Mouse (Mus musculus): ENCODE data around the gene Umodl1. TPM values are rescaled to one million over a fixed set of nuclear protein-coding genes. Genes with fewer than 3 reads are reported as not detected.

Gene Umodl1
- polyA plus RNA-seq, 1 experiment from 2014 or later: not detected

DNA sequence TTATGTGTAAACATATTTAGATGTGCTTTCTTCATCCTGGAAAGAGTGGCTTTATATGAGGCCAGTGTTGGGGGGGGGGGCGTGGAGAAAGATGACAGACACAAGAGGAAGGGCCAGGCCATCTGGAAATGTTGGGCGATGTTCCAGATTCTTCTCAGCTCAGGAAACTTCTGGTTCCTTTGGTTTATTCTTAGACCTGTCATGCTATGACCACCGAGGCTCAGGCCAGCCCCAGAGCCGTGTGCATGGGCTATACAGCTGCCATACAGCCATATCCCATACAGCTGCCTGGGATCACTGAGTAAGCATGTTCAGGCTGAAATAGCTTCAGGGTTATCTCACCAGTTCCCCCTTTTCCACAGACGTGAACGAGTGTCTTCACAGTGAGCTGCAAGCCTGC is 18.9 kb downstream of the Umodl1 start:
- no peak for DNase-seq (ENCODE audit: low spot score)
- ATAC-seq (ENCODE audit: insufficient read depth, low FRiP score, low TSS enrichment): no peak
- H3K9ac ChIP-seq (ENCODE audit: low read length): no peak overlapping the region
- no peaks in the 10 kb centered on the region for H3K9me3 ChIP-seq (ENCODE audit: control insufficient read depth, low read length)
- WGBS: 81% methylated on average over 6 of the region's 6 CpGs
- H3K4me2 ChIP-seq (ENCODE audit: low read depth): no peak overlapping the region
- H3K36me3 ChIP-seq (ENCODE audit: control insufficient read depth, insufficient read depth, low read length): no peaks in the 10 kb centered on the region
- H3K4me1 ChIP-seq (ENCODE audit: control insufficient read depth, insufficient read depth, low read length): no peaks in the 10 kb centered on the region
- no peak overlapping the region for H3K27ac ChIP-seq (ENCODE audit: low read depth, low read length)
- H3K27me3 ChIP-seq (ENCODE audit: control insufficient read depth, insufficient read depth, low read length): no peaks in the 10 kb centered on the region
- no peak overlapping the region for H3K4me3 ChIP-seq (ENCODE audit: low read depth, low read length)

DNA sequence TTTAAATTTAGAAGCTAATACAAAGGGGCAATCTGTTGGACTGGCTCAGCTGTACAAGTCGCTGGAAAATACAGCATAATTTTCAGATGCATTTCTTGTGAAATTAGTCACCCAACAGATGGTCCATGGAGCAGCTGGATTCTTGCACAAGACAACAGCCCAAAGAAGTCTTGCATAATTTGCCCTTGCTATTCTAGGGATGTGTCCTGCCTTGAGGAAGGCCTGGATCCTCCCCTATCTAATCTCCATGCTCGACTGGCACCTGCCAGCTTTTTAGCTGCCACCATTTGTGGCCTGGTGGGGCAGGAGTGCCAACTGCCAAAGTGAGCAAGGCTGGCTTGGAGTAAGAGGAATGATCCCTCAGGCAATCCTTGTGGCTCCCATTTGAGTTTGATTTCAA is 22.9 kb downstream of the Umodl1 start:
- no peaks in the 10 kb centered on the region for H3K36me3 ChIP-seq (ENCODE audit: control insufficient read depth, insufficient read depth, low read length)
- H3K9me3 ChIP-seq (ENCODE audit: control insufficient read depth, low read length): no peaks in the 10 kb centered on the region
- no peak overlapping the region for H3K4me2 ChIP-seq (ENCODE audit: low read depth)
- DNase-seq (ENCODE audit: low spot score) (no peak), ATAC-seq (ENCODE audit: insufficient read depth, low FRiP score, low TSS enrichment) (no peak)
- WGBS: 92% methylated on average over 2 of the region's 2 CpGs
- H3K4me3 ChIP-seq (ENCODE audit: low read depth, low read length): no peak overlapping the region
- no peaks in the 10 kb centered on the region for H3K27me3 ChIP-seq (ENCODE audit: control insufficient read depth, insufficient read depth, low read length)
- no peak overlapping the region for H3K9ac ChIP-seq (ENCODE audit: low read length)
- no peaks in the 10 kb centered on the region for H3K4me1 ChIP-seq (ENCODE audit: control insufficient read depth, insufficient read depth, low read length)
- no peak overlapping the region for H3K27ac ChIP-seq (ENCODE audit: low read depth, low read length)

DNA sequence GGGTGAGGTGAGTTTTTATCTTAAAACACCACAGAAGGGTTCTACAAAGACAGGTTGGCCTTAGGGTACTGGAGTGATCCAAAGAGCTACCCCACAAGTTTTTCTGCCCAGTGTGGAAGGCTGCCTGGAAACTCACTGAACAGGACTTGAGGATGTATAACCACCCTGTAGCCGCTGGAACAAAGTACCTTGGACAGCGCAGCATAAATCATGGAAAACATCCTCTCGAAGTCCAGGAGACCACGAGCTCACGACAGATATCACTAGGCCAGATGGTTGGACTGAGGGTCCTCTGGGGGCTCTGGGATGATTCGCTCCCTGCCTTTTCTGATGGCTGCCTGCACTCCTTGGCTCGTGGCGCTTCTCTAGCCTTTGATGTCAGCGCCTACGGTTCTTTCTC is 24.1 kb downstream of the Umodl1 start:
- WGBS: 66% methylated on average over 10 of the region's 10 CpGs
- DNase-seq (ENCODE audit: low spot score): no peak
- H3K27ac ChIP-seq (ENCODE audit: low read depth, low read length): no peak overlapping the region

DNA sequence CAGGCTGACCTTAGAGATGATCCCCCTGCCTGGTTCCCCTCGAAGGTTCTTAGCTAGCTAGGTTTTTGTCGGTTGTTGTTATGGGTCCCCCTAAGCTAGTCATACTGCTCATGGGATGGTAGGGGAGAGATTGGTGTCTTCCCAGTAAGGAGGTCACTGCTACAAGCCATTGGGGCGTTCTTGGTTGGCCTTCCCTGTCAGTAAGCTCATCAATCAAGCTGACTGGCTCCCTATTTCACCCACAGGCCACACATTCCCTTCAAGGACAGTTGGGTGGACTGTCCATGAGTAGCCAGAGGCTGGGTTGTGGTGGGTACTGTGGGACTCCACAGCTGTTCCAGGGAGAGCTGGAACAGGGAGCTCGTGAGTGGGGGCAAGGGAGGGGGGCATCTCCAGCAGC is 29.1 kb downstream of the Umodl1 start:
- Histone ChIP-seq H3K36me3 (ENCODE audit: control insufficient read depth, insufficient read depth, low read length) (no peaks in the 10 kb centered on the region), H3K4me2 (ENCODE audit: low read depth) (no peak overlapping the region), H3K4me3 (ENCODE audit: low read depth, low read length) (no peak overlapping the region), H3K9me3 (ENCODE audit: control insufficient read depth, low read length) (no peaks in the 10 kb centered on the region), H3K27ac (ENCODE audit: low read depth, low read length) (no peak overlapping the region), H3K9ac (ENCODE audit: low read length) (no peak overlapping the region), H3K27me3 (ENCODE audit: control insufficient read depth, insufficient read depth, low read length) (no peaks in the 10 kb centered on the region), H3K4me1 (ENCODE audit: control insufficient read depth, insufficient read depth, low read length) (no peaks in the 10 kb centered on the region)
- no peak for ATAC-seq (ENCODE audit: insufficient read depth, low FRiP score, low TSS enrichment)
- 67% methylated on average over 4 of the region's 4 CpGs for WGBS
- no peak for DNase-seq (ENCODE audit: low spot score)

More for the DNA sequence above, 24.1 kb downstream of the Umodl1 start:
- Histone ChIP-seq H3K9ac (ENCODE audit: low read length) (no peak overlapping the region), H3K27me3 (ENCODE audit: control insufficient read depth, insufficient read depth, low read length) (no peaks in the 10 kb centered on the region), H3K9me3 (ENCODE audit: control insufficient read depth, low read length) (no peaks in the 10 kb centered on the region), H3K4me2 (ENCODE audit: low read depth) (no peak overlapping the region), H3K4me1 (ENCODE audit: control insufficient read depth, insufficient read depth, low read length) (no peaks in the 10 kb centered on the region), H3K4me3 (ENCODE audit: low read depth, low read length) (no peak overlapping the region), H3K36me3 (ENCODE audit: control insufficient read depth, insufficient read depth, low read length) (no peaks in the 10 kb centered on the region)
- ATAC-seq (ENCODE audit: insufficient read depth, low FRiP score, low TSS enrichment): no peak

DNA sequence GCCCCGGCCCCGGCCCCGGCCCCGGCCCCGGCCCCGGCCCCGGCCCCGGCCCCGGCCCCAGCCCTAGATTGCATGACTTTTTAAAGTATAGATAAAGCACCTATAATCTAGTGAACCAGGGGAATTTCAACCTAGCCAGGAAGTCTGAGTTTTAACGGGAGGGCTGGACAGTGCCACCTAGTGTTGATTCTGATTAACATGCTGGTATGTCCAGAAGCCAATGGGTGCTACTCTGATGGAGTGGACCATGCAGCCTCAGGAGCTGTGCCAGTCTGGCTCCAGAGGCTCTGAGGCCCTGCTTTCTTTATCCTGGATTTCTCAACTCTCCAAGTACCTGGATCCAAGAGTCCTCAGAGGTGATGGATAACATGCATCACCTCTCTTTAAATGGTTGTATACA is 35.8 kb downstream of the Umodl1 start:
- no peak overlapping the region for H3K4me2 ChIP-seq (ENCODE audit: low read depth)
- no peaks in the 10 kb centered on the region for H3K9me3 ChIP-seq (ENCODE audit: control insufficient read depth, low read length)
- no peak overlapping the region for H3K4me3 ChIP-seq (ENCODE audit: low read depth, low read length)
- WGBS: 55% methylated on average over 4 of the region's 10 CpGs
- ATAC-seq (ENCODE audit: insufficient read depth, low FRiP score, low TSS enrichment) (no peak), DNase-seq (ENCODE audit: low spot score) (peak; percentile 18)
- no peaks in the 10 kb centered on the region for H3K36me3 ChIP-seq (ENCODE audit: control insufficient read depth, insufficient read depth, low read length)
- H3K27me3 ChIP-seq (ENCODE audit: control insufficient read depth, insufficient read depth, low read length): no peaks in the 10 kb centered on the region
- H3K27ac ChIP-seq (ENCODE audit: low read depth, low read length): no peak overlapping the region
- H3K4me1 ChIP-seq (ENCODE audit: control insufficient read depth, insufficient read depth, low read length): no peaks in the 10 kb centered on the region
- no peak overlapping the region for H3K9ac ChIP-seq (ENCODE audit: low read length)

DNA sequence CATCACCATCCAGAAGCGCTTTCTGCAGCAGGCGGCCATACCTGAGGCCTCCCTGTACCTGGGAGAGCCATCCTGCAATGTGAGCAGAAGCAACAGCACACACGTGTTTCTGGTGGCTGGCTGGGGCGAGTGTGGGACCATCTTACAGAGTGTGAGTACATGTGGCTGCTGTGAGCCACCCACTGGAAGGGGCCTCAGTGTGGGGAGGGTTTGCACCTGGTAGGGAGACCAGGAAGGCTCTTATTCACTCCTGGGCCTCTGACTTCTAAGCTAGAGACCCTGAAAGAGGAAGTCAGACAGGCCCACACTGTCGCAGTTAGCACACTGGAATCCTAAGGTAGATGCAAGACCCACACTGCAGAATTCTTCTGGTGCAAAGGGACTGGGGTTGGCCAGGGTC is 41.9 kb downstream of the Umodl1 start:
- WGBS: 82% methylated on average over 5 of the region's 5 CpGs
- no peak overlapping the region for H3K4me3 ChIP-seq (ENCODE audit: low read depth, low read length)
- ATAC-seq (ENCODE audit: insufficient read depth, low FRiP score, low TSS enrichment) (no peak), DNase-seq (ENCODE audit: low spot score) (no peak)
- H3K36me3 ChIP-seq (ENCODE audit: control insufficient read depth, insufficient read depth, low read length): no peaks in the 10 kb centered on the region
- no peak overlapping the region for H3K4me2 ChIP-seq (ENCODE audit: low read depth)
- H3K9me3 ChIP-seq (ENCODE audit: control insufficient read depth, low read length): no peaks in the 10 kb centered on the region
- peaks cover 6% of the 10 kb centered on the region for H3K4me1 ChIP-seq (ENCODE audit: control insufficient read depth, insufficient read depth, low read length)
- no peak overlapping the region for H3K27ac ChIP-seq (ENCODE audit: low read depth, low read length)
- no peaks in the 10 kb centered on the region for H3K27me3 ChIP-seq (ENCODE audit: control insufficient read depth, insufficient read depth, low read length)
- H3K9ac ChIP-seq (ENCODE audit: low read length): no peak overlapping the region

DNA sequence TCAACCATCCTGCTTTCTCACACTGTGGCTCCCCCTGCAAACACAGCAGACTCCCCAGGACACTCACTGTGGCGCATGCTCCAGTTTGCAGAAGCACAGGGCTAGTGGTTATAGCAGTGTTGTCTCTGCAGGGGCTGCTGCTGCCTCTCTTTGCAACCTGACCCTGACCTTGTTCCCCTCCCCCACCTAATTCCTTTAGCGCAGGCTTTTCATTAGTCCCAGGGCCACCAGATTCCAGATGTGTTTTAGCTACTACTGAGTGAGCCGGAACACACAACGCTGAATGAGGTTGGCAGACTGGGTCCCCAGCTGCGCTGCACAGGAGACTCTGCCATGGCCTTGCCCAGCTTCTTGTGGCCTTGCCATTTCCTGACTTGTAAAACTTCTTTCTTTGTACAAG is 46.5 kb downstream of the Umodl1 start:
- ATAC-seq (ENCODE audit: insufficient read depth, low FRiP score, low TSS enrichment): no peak
- peak; percentile 44 for DNase-seq (ENCODE audit: low spot score)

DNA sequence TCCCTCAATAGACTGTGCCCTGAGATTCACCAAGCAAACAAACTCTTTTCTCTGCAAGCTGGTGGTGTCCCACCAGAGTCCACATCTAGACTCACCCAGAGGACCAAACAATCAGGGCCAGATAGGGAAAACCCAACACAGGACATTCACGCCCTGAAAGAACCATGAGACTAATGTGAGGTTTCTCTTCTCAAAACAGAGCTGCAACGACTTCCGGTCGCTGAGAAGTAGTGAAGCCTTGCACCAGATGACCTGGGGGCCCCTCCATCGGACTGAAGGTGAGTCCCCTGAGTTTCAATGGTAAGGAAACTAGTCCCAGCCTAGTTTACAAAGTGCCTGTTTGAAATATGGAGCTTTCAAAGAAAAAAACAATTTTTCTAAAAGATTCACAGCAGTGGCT is 48.2 kb downstream of the Umodl1 start:
- H3K4me3 ChIP-seq (ENCODE audit: low read depth, low read length): no peak overlapping the region
- no peak overlapping the region for H3K27ac ChIP-seq (ENCODE audit: low read depth, low read length)
- ATAC-seq (ENCODE audit: insufficient read depth, low FRiP score, low TSS enrichment) (no peak), DNase-seq (ENCODE audit: low spot score) (no peak)
- H3K9ac ChIP-seq (ENCODE audit: low read length): no peak overlapping the region
- no peak overlapping the region for H3K4me2 ChIP-seq (ENCODE audit: low read depth)
- WGBS: 87% methylated on average over 5 of the region's 5 CpGs
- no peaks in the 10 kb centered on the region for H3K27me3 ChIP-seq (ENCODE audit: control insufficient read depth, insufficient read depth, low read length)
- no peaks in the 10 kb centered on the region for H3K36me3 ChIP-seq (ENCODE audit: control insufficient read depth, insufficient read depth, low read length)
- no peaks in the 10 kb centered on the region for H3K9me3 ChIP-seq (ENCODE audit: control insufficient read depth, low read length)
- H3K4me1 ChIP-seq (ENCODE audit: control insufficient read depth, insufficient read depth, low read length): peaks cover 6% of the 10 kb centered on the region

More for the DNA sequence above, 46.5 kb downstream of the Umodl1 start:
- Histone ChIP-seq H3K36me3 (ENCODE audit: control insufficient read depth, insufficient read depth, low read length) (no peaks in the 10 kb centered on the region), H3K4me3 (ENCODE audit: low read depth, low read length) (no peak overlapping the region), H3K4me2 (ENCODE audit: low read depth) (no peak overlapping the region), H3K9me3 (ENCODE audit: control insufficient read depth, low read length) (no peaks in the 10 kb centered on the region), H3K27ac (ENCODE audit: low read depth, low read length) (no peak overlapping the region), H3K4me1 (ENCODE audit: control insufficient read depth, insufficient read depth, low read length) (peaks cover 6% of the 10 kb centered on the region), H3K9ac (ENCODE audit: low read length) (no peak overlapping the region), H3K27me3 (ENCODE audit: control insufficient read depth, insufficient read depth, low read length) (no peaks in the 10 kb centered on the region)
- WGBS: 27% methylated on average over 5 of the region's 5 CpGs

DNA sequence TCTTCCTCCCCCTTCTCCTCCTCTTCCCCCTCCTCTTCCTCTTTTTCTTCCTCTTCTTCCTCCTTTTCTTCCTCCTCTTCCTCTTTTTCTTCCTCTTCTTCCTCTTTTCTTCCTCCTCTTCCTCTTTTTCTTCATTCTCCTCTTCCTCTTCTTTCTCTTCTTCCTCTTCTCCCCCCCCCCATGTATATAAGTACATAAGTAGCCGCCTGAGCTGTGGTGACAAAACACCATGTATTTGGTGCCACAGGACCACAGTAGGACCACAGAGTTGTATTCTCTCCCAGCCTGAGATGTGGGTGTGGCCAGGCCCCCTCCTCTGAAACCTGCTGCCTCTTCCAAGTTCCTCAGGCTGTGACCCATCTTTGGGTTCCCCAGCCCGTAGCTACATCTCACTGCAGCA is 50.8 kb downstream of the Umodl1 start:
- WGBS: 83% methylated on average over 2 of the region's 2 CpGs
- no peak for DNase-seq (ENCODE audit: low spot score)
- Histone ChIP-seq H3K36me3 (ENCODE audit: control insufficient read depth, insufficient read depth, low read length) (no peaks in the 10 kb centered on the region), H3K27me3 (ENCODE audit: control insufficient read depth, insufficient read depth, low read length) (no peaks in the 10 kb centered on the region), H3K27ac (ENCODE audit: low read depth, low read length) (no peak overlapping the region), H3K4me1 (ENCODE audit: control insufficient read depth, insufficient read depth, low read length) (peaks cover 6% of the 10 kb centered on the region), H3K4me3 (ENCODE audit: low read depth, low read length) (no peak overlapping the region), H3K4me2 (ENCODE audit: low read depth) (no peak overlapping the region), H3K9ac (ENCODE audit: low read length) (no peak overlapping the region), H3K9me3 (ENCODE audit: control insufficient read depth, low read length) (no peaks in the 10 kb centered on the region)
- no peak for ATAC-seq (ENCODE audit: insufficient read depth, low FRiP score, low TSS enrichment)

Measured in neural tube, embryonic 11.5 days (tissue).